Comparison of ENCODE assay signal across 9 mouse cellular contexts in the genomic region with DNA sequence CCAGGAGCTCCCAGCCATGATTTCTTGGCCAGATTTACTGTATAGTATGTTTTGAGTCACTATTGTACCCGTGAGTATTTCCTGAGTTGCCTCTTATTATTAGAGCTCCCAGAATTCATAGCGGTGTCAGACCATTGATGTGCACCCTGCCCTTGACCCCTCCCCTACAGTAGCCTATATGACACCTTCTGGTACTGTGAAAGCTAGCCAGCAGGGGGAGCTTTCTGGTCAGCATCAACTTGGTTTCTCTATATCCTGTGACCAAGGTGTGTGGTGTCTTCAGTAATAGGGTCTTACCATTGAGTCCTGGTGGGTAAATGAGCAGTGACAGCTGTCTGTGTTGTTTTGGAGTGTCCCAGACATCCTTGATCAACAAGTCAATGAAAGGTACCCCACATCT. TPM values are rescaled to one million over a fixed set of nuclear protein-coding genes. Genes with fewer than 3 reads are reported as not detected.
DNase-seq lines count a peak whose midpoint lies in the region; TF ChIP-seq lines count a peak whose summit lies in the region.
"Had no signal": no experiment of that assay in that cellular context is flagged by ENCODE, and none has a peak within 500 bp of the region (broad histone marks: within the 10 kb centered on the region; RNA-seq: fewer than 3 reads in every experiment).

No protein-coding gene starts in this region.

- no peak overlapping the region for H3K4me3 ChIP-seq in gastrocnemius, adult 2 months
- no peak overlapping the region for H3K4me3 ChIP-seq in spleen, adult 2 months (ENCODE audit: extremely low read depth, insufficient read depth, insufficient read length)
- no peak overlapping the region for H3K4me3 ChIP-seq in lung, adult 2 months (replicated peaks; ENCODE audit: extremely low read depth, low read depth, low read length)
- H3K4me3 ChIP-seq: heart, embryonic 15.5 days had no signal

- no peaks in the 10 kb centered on the region for H3K36me3 ChIP-seq in spleen, adult 2 months (ENCODE audit: control insufficient read depth, insufficient read depth, low read length)
- H3K36me3 ChIP-seq: heart, embryonic 15.5 days had no signal

- H3K27me3 ChIP-seq in spleen, adult 2 months (ENCODE audit: control insufficient read depth, insufficient read depth, low read length) = no peaks in the 10 kb centered on the region
- H3K27me3 ChIP-seq: heart, embryonic 15.5 days had no signal

- H3K4me1 ChIP-seq in spleen, adult 2 months (ENCODE audit: control insufficient read depth, insufficient read depth, insufficient read length) = no peaks in the 10 kb centered on the region
- no peaks in the 10 kb centered on the region; the same call in 1 of the 2 replicates for H3K4me1 ChIP-seq in lung, adult 2 months (ENCODE audit: control insufficient read depth, insufficient read depth, low read length)
- H3K4me1 ChIP-seq: heart, embryonic 15.5 days had no signal

- TF ChIP-seq POLR2A in spleen, adult 2 months (IDR thresholded peaks at IDR 0.05; ENCODE audit: low read depth, low read length) = no peak
- no peak for TF ChIP-seq POLR2A in lung, adult 2 months (IDR thresholded peaks at IDR 0.05; ENCODE audit: borderline replicate concordance, extremely low read depth, low read depth, low read length)

- peak; percentile 65 for TF ChIP-seq CTCF in gastrocnemius, adult 2 months (IDR thresholded peaks at IDR 0.05)
- TF ChIP-seq CTCF in spleen, adult 2 months (IDR thresholded peaks at IDR 0.05; ENCODE audit: extremely low read depth, insufficient read depth, insufficient read length, insufficient replicate concordance) = peak; percentile 24; the same call in 1 of the 2 replicates
- peak; percentile 48 for TF ChIP-seq CTCF in lung, adult 2 months (IDR thresholded peaks at IDR 0.05; ENCODE audit: insufficient read depth, low read length)

- 10% methylated on average over 2 of the region's 2 CpGs for WGBS in spleen, adult 2 months
- 12% methylated on average over 2 of the region's 2 CpGs for WGBS in lung, adult 2 months

- H3K27ac ChIP-seq in gastrocnemius, adult 2 months = no peak overlapping the region
- no peak overlapping the region for H3K27ac ChIP-seq in spleen, adult 2 months (ENCODE audit: insufficient read depth, low read length)
- H3K27ac ChIP-seq: heart, embryonic 15.5 days had no signal

- peak; percentile 34 for DNase-seq in gastrocnemius, adult 2 months
- DNase-seq in gastrocnemius, postnatal 25 days = no peak
- DNase-seq in spleen, adult 2 months (ENCODE audit: low read depth in 1 of 2, low spot score in 2 of 2) = peak; percentile 1 to 16
- no peak for DNase-seq in spleen, adult 12 weeks (ENCODE audit: low spot score)
- DNase-seq in cerebellum, adult 9-10 months = peak; percentile 51
- DNase-seq in heart, postnatal 4 days = peak; percentile 72
- peak; percentile 15 for DNase-seq in lung, adult 2 months
- peak; percentile 73 for DNase-seq in testis, postnatal 10 days (ENCODE audit: low spot score)

- intact Hi-C loops in gastrocnemius, adult 2 months (cut with DNase I) = loop anchor here (2.0 to 10.0 kb wide), 2 partner anchors 149 to 343 kb away; no protein-coding TSS in a partner anchor

RNA-seq across cellular contexts. Expression of a gene that starts 18.4 kb away (rescaled TPM):
- not detected for total RNA-seq in gastrocnemius, adult 2 months (2021)
- not detected for total RNA-seq in gastrocnemius, postnatal 25 days (2021)
- polyA plus RNA-seq in spleen, adult 2 months (2012; rRNA removed) = not detected in 2 replicates
- not detected for total RNA-seq in heart, postnatal 4 days (2021)
- polyA plus RNA-seq in lung, adult 2 months (2012; rRNA removed) = not detected in 2 replicates
- polyA plus RNA-seq: heart, embryonic 15.5 days had no signal

Comparison
In these comparisons a context has a peak if more than half of its experiments do, and no peak if none do; other contexts are left out.
1. DNase-seq: peak in gastrocnemius, adult 2 months (single experiment), spleen, adult 2 months (2 of 2), cerebellum, adult 9-10 months (single experiment), heart, postnatal 4 days (single experiment), lung, adult 2 months (single experiment) and testis, postnatal 10 days (single experiment); none in gastrocnemius, postnatal 25 days (single experiment) and spleen, adult 12 weeks (single experiment).
2. Peak in every context shown above with its lines, with median percentiles within 50 percentile points of each other: CTCF ChIP-seq.